Mouse (Mus musculus) neural tube, embryonic 13.5 days (tissue): ENCODE results near the gene Fam205c. TPM values are rescaled to one million over a fixed set of nuclear protein-coding genes. Genes with fewer than 3 reads are reported as not detected.

ENCODE experiments used
- polyA plus RNA-seq: library from polyadenylated mRNA; unstranded; fragments of >200 nt; fragmentation: Nextera tagmentation; extraction: Ambion mirVana; gene quantifications from 2 replicates; pipeline ENCODE4 v1.2.1, GENCODE M21; 2015

The Fam205c gene
- polyA plus RNA-seq, 1 experiment from 2014 or later: 3.0 TPM

Other genes with a start within 250 kb of the Fam205c start
- not detected in 2 replicates for gene Gm2564, start 244.5 kb downstream of the Fam205c start, polyA plus RNA-seq
- gene Ccl27b, start 219.0 kb downstream of the Fam205c start, polyA plus RNA-seq: not detected in 2 replicates
- not detected in 2 replicates for gene Il11ra2, start 212.3 kb downstream of the Fam205c start, polyA plus RNA-seq
- 1.4 TPM in 1 of 2 replicates, not detected in the other for gene 4930578G10Rik, start 138.7 kb downstream of the Fam205c start, polyA plus RNA-seq
- gene Ccl19, start 117.7 kb downstream of the Fam205c start, polyA plus RNA-seq: not detected in 2 replicates
- gene Ccl21a, start 100.2 kb downstream of the Fam205c start, polyA plus RNA-seq: 0.93 and 2.1 TPM in 2 replicates
- gene Fam205a1, start 20.3 kb downstream of the Fam205c start, polyA plus RNA-seq: 0.06 TPM in 1 of 2 replicates, not detected in the other
- 0.45 and 0.59 TPM in 2 replicates for gene Gm12394, start 17.5 kb downstream of the Fam205c start, polyA plus RNA-seq
- 20.1 and 27.6 TPM in 2 replicates for gene Phf24, start 42.4 kb upstream of the Fam205c start, polyA plus RNA-seq
- gene Dnajb5, start 75.6 kb upstream of the Fam205c start, polyA plus RNA-seq: 50.1 and 50.5 TPM in 2 replicates
- 0.57 and 1.3 TPM in 2 replicates for gene 1700022I11Rik, start 95.4 kb upstream of the Fam205c start, polyA plus RNA-seq
- 526 and 554 TPM in 2 replicates for gene Vcp, start 126.3 kb upstream of the Fam205c start, polyA plus RNA-seq
- gene Fancg, start 136.3 kb upstream of the Fam205c start, polyA plus RNA-seq: 19.9 and 20.4 TPM in 2 replicates
- 22.4 and 23.3 TPM in 2 replicates for gene Pigo, start 151.6 kb upstream of the Fam205c start, polyA plus RNA-seq
- gene Stoml2, start 157.5 kb upstream of the Fam205c start, polyA plus RNA-seq: 224 and 235 TPM in 2 replicates
- gene Fam214b, start 172.0 kb upstream of the Fam205c start, polyA plus RNA-seq: 28.4 and 29.9 TPM in 2 replicates
- gene Unc13b, start 184.7 kb upstream of the Fam205c start, polyA plus RNA-seq: 15.1 and 16.5 TPM in 2 replicates